Comparison of ENCODE assay signal across 8 mouse cellular contexts in genomic region chr5:137787151-137787928, GRCm38 (mm10). TPM values are rescaled to one million over a fixed set of nuclear protein-coding genes. Genes with fewer than 3 reads are reported as not detected.
DNase-seq lines count a peak whose midpoint lies in the region; ATAC-seq and TF ChIP-seq lines count a peak whose summit lies in the region.

Gene Mepce (minus strand): TSS chr5:137787655.
Gene Zcwpw1 (plus strand): TSS chr5:137787798.

- peak within 1 kb of the TSS; percentile 91 for H3K9ac ChIP-seq in forebrain, embryonic 16.5 days (replicated peaks; ENCODE audit: low read depth, low read length)
- peak within 1 kb of the TSS; percentile 79 for H3K9ac ChIP-seq in lung, embryonic 15.5 days

- H3K9me3 ChIP-seq in G1E (replicated peaks): peaks cover 5% of the 10 kb centered on the region
- H3K9me3 ChIP-seq in forebrain, embryonic 16.5 days (ENCODE audit: control insufficient read depth, low read length): no peaks in the 10 kb centered on the region
- H3K9me3 ChIP-seq in lung, embryonic 15.5 days: no peaks in the 10 kb centered on the region

- H3K4me2 ChIP-seq in forebrain, embryonic 16.5 days (ENCODE audit: low read length): peak within 1 kb of the TSS; percentile 93
- H3K4me2 ChIP-seq in lung, embryonic 15.5 days: peak within 1 kb of the TSS; percentile 70

- no peak for TF ChIP-seq CTCF in G1E (IDR thresholded peaks at IDR 0.05; ENCODE audit: low read depth, low read length)

- peak within 1 kb of the TSS; percentile 96 for H3K27ac ChIP-seq in forebrain, embryonic 16.5 days (ENCODE audit: low read length)
- peak within 1 kb of the TSS; percentile 99 for H3K27ac ChIP-seq in lung, embryonic 15.5 days

- peaks cover 31% of the 10 kb centered on the region for H3K36me3 ChIP-seq in G1E (replicated peaks)
- 0 out of 2 replicates have a peak, but pooled peaks cover 2% of the 10 kb centered on the region for H3K36me3 ChIP-seq in forebrain, embryonic 16.5 days (ENCODE audit: control insufficient read depth, insufficient read depth)
- H3K36me3 ChIP-seq in lung, embryonic 15.5 days: peaks cover 14% of the 10 kb centered on the region

- H3K4me3 ChIP-seq in G1E (ENCODE audit: low read depth, low read length): peak within 1 kb of the TSS; percentile 78
- peak within 1 kb of the TSS; percentile 81 for H3K4me3 ChIP-seq in forebrain, embryonic 16.5 days (replicated peaks; ENCODE audit: low read length)
- peak within 1 kb of the TSS; percentile 61 for H3K4me3 ChIP-seq in lung, embryonic 15.5 days

- under 1% methylated on average over 48 of the region's 48 CpGs for whole genome bisulfite sequencing in forebrain, embryonic 16.5 days
- WGBS in lung, embryonic 15.5 days: under 1% methylated on average over 48 of the region's 48 CpGs

- H3K4me1 ChIP-seq in G1E (ENCODE audit: insufficient read depth, low read depth, low read length): peaks cover 43% of the 10 kb centered on the region
- peaks cover 35% of the 10 kb centered on the region for H3K4me1 ChIP-seq in forebrain, embryonic 16.5 days (replicated peaks; ENCODE audit: control insufficient read depth, insufficient read depth, low read length)
- peaks cover 36% of the 10 kb centered on the region for H3K4me1 ChIP-seq in lung, embryonic 15.5 days

- ATAC-seq in G1E (ENCODE audit: extremely low read depth, insufficient number of reproducible peaks, low FRiP score, poor library complexity, severe bottlenecking): peak; percentile 28; the same call in 1 of the 2 replicates
- peak; percentile 71 for ATAC-seq in forebrain, embryonic 16.5 days
- ATAC-seq in lung, embryonic 15.5 days (ENCODE audit: borderline replicate concordance, extremely low read depth, low FRiP score, low TSS enrichment): peak; percentile 52

- peak; percentile 73 for DNase-seq in G1E (ENCODE audit: low spot score)
- peak; percentile 92 to 99 for DNase-seq in cerebellum, adult 18-20 months
- DNase-seq in heart, postnatal 4 days: peak; percentile 98
- peak; percentile 94 to 96 for DNase-seq in layer of hippocampus, adult 8-10 months (ENCODE audit: low spot score in 2 of 2)
- DNase-seq in ovary, adult 18-20 months (ENCODE audit: low spot score): peak; percentile 89
- peak; percentile 97 for DNase-seq in thymus, postnatal 0 days (ENCODE audit: low spot score)

- H3K27me3 ChIP-seq in G1E (ENCODE audit: insufficient read depth, low read length): peaks cover 4% of the 10 kb centered on the region; the same call in 1 of the 2 replicates
- peaks cover 6% of the 10 kb centered on the region; the same call in 1 of the 2 replicates for H3K27me3 ChIP-seq in forebrain, embryonic 16.5 days (replicated peaks; ENCODE audit: control insufficient read depth, insufficient read depth, low read length)
- H3K27me3 ChIP-seq in lung, embryonic 15.5 days: no peaks in the 10 kb centered on the region

RNA-seq across cellular contexts. Expression of gene Mepce, which starts in this region (rescaled TPM):
- total RNA-seq in G1E (2014; fragmentation: Nextera tagmentation) (51.3 and 53.9 TPM in 2 replicates), G1E (2017) (22.3 and 27.8 TPM in 2 replicates)
- 173 and 216 TPM in 2 replicates for polyA plus RNA-seq in G1E (2012)
- polyA plus RNA-seq in forebrain, embryonic 16.5 days (2015; fragmentation: Nextera tagmentation; extraction: Ambion mirVana): 10.2 and 11.9 TPM in 2 replicates
- 10 to 100 TPM; 29.0 to 40.3 TPM for total RNA-seq in heart, postnatal 4 days (2021)
- total RNA-seq in layer of hippocampus, adult 8-10 months (2022): 10 to 100 TPM; 44.6 to 52.9 (median 48.3) TPM
- 11.5 and 12.3 TPM in 2 replicates for polyA plus RNA-seq in lung, embryonic 15.5 days (2015; fragmentation: Nextera tagmentation; extraction: Ambion mirVana)
- 13.1 and 17.2 TPM in 2 replicates for polyA plus RNA-seq in thymus, postnatal 0 days (2015; fragmentation: Nextera tagmentation; extraction: Ambion mirVana)

RNA-seq across cellular contexts. Expression of gene Zcwpw1, which starts in this region (rescaled TPM):
- total RNA-seq in G1E (2014; fragmentation: Nextera tagmentation): 8.4 and 9.9 TPM in 2 replicates
- 10.5 and 12.9 TPM in 2 replicates for total RNA-seq in G1E (2017)
- 0.15 and 0.34 TPM in 2 replicates for polyA plus RNA-seq in G1E (2012)
- 11.1 and 11.2 TPM in 2 replicates for polyA plus RNA-seq in forebrain, embryonic 16.5 days (2015; fragmentation: Nextera tagmentation; extraction: Ambion mirVana)
- total RNA-seq in heart, postnatal 4 days (2021): 1 to 10 TPM; 2.4 to 3.2 TPM
- 1 to 10 TPM; 6.7 to 9.1 (median 7.5) TPM for total RNA-seq in layer of hippocampus, adult 8-10 months (2022)
- polyA plus RNA-seq in lung, embryonic 15.5 days (2015; fragmentation: Nextera tagmentation; extraction: Ambion mirVana): 23.1 and 28.2 TPM in 2 replicates
- polyA plus RNA-seq in thymus, postnatal 0 days (2015; fragmentation: Nextera tagmentation; extraction: Ambion mirVana): 17.7 and 18.6 TPM in 2 replicates

Comparison
In these comparisons a context has a peak if more than half of its experiments do, and no peak if none do; other contexts are left out.
1. Peak in every context shown above with its lines: DNase-seq, ATAC-seq, H3K4me3 ChIP-seq and H3K27ac ChIP-seq.